Mouse (Mus musculus) brain, embryonic 14.5 days (tissue): ENCODE data around the gene Bicral. TPM values are rescaled to one million over a fixed set of nuclear protein-coding genes. Genes with fewer than 3 reads are reported as not detected.

Experiments used
- DNase-seq: peaks from one replicate; pipeline ENCODE4 v3.0.0-alpha.2; 2011; ENCODE audit warnings: low read depth
- CTCF ChIP-seq: fragments of 200-500 bp; IDR thresholded peaks from 2 replicates; pipeline ENCODE4 v1.5.1; 2012; ENCODE audit warnings: inconsistent platforms, mild to moderate bottlenecking, moderate library complexity, borderline replicate concordance; ENCODE audit not compliant: insufficient read depth, insufficient read length; ENCODE audit errors: extremely low read depth
- POLR2A ChIP-seq: fragments of 200-500 bp; IDR thresholded peaks from 2 replicates; pipeline ENCODE4 v1.6.1; 2012; ENCODE audit warnings: mild to moderate bottlenecking, inconsistent platforms, borderline replicate concordance; ENCODE audit not compliant: poor library complexity, insufficient read depth, insufficient read length, severe bottlenecking; ENCODE audit errors: extremely low read depth
- polyA plus RNA-seq: library from polyadenylated mRNA; depleted of rRNA; stranded (reverse); fragments of >200 nt; gene quantifications from 2 replicates; pipeline ENCODE4 v1.2.3, GENCODE M21; 2012; rRNA removed

The Bicral gene
- polyA plus RNA-seq, 1 experiment: 24.9 TPM

DNA sequence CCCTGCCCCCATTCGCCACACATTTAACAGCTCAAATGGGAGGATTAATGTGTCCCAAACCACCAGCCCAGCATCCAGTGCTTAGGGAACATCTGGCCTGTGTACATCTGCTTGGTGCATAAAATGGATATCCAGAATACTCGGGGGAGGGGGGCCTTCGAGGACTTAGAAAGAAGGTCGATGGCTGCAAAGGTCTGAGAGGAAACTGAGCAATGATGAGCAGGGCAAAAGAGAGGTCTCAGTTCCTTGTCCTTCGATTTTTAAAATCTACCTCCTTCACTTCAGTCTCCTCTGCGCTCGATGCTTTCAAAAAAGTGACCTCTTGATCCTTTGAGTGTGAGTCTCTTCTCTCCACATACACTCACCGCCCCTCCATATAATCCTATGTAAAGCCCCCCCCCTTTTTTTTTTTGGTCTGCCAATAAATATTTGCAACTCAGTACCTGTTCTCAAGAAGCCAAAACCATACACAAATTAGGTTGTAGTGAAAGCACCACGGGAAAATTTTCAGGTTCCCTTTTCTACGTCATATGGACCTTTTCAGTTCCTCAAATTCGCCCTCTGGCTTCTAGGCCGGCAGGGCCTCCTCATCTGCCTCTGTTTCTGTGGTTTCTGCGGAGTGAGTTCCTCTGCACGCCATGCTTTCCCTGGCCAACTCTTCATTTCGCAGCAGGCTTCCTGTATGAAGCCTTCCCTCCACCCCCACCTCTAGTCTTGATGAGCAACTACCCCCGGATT is 107.1 kb downstream of the Bicral start:
- DNase-seq: no peak
- TF ChIP-seq CTCF (no peak), POLR2A (no peak)

DNA sequence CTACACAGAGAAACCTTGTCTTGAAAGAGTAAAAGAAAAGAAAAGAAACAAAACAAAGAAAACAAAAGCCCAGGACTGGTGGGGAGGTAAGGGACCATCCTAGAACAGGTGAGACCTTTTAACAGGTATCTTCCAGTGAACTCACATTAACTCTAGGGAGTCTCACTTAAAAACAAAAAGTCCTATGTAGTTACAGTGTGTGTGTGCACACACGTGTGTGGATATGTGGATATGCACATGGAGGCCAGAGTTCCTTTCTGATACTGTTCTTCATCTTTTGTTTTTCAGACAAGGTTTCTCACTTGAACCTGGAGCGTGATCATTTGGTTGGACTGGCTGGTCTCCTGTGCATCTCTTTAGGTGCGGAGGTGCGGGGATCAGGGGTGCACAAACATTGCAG is 107.7 kb downstream of the Bicral start:
- TF ChIP-seq POLR2A (no peak), CTCF (no peak)
- no peak for DNase-seq

DNA sequence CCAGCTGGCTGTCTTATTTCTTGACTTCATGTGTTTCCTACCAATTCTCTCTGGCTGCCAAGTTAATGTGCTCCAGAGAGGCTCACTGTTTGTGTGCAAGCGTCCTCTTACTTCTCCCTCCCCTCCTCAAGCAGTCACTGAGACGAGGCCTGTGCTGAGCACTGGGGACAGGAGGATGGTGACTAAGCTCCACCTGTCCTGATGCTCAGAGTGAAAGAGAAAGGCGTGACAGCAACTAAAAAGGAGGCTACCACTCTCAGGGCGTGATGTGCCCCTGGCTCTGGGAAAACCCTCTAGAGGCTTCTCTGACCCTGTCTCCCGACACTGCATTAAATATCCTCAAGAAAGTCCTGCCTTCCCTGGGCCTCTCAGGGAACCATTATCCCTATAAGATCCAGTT is 109.0 kb downstream of the Bicral start:
- DNase-seq: no peak
- TF ChIP-seq CTCF: no peak
- no peak for TF ChIP-seq POLR2A

Other genes with a start within 250 kb of the Bicral start
- gene Ptk7, start 229.0 kb downstream of the Bicral start, polyA plus RNA-seq: 22.9 and 38.7 TPM in 2 replicates
- 30.0 and 34.5 TPM in 2 replicates for gene Klc4, start 212.5 kb downstream of the Bicral start, polyA plus RNA-seq
- gene Mrpl2, start 212.3 kb downstream of the Bicral start, polyA plus RNA-seq: 47.2 and 53.1 TPM in 2 replicates
- 69.4 and 88.5 TPM in 2 replicates for gene Cul7, start 208.1 kb downstream of the Bicral start, polyA plus RNA-seq
- gene Rrp36, start 184.1 kb downstream of the Bicral start, polyA plus RNA-seq: 36.7 and 37.2 TPM in 2 replicates
- gene Mea1, start 179.7 kb downstream of the Bicral start, polyA plus RNA-seq: 141 and 144 TPM in 2 replicates
- 169 and 175 TPM in 2 replicates for gene Klhdc3, start 177.6 kb downstream of the Bicral start, polyA plus RNA-seq
- gene Ppp2r5d, start 153.4 kb downstream of the Bicral start, polyA plus RNA-seq: 112 and 114 TPM in 2 replicates
- gene Pex6, start 147.0 kb downstream of the Bicral start, polyA plus RNA-seq: 46.7 and 58.5 TPM in 2 replicates
- 1.5 and 2.4 TPM in 2 replicates for gene Gnmt, start 129.3 kb downstream of the Bicral start, polyA plus RNA-seq
- gene Cnpy3, start 106.3 kb downstream of the Bicral start, polyA plus RNA-seq: 55.2 and 55.9 TPM in 2 replicates
- 0.08 and 0.11 TPM in 2 replicates for gene Ptcra, start 94.8 kb downstream of the Bicral start, polyA plus RNA-seq
- gene 2310039H08Rik, start 85.8 kb downstream of the Bicral start, polyA plus RNA-seq: 56.6 and 101 TPM in 2 replicates
- 63.2 and 68.7 TPM in 2 replicates for gene Rpl7l1, start 75.8 kb downstream of the Bicral start, polyA plus RNA-seq
- 33.7 and 40.8 TPM in 2 replicates for gene Tbcc, start 32.2 kb upstream of the Bicral start, polyA plus RNA-seq
- gene Prph2, start 52.0 kb upstream of the Bicral start, polyA plus RNA-seq: 0.03 TPM in 1 of 2 replicates, not detected in the other
- gene Ubr2, start 152.1 kb upstream of the Bicral start, polyA plus RNA-seq: 32.8 and 41.3 TPM in 2 replicates